Mouse (Mus musculus) heart, postnatal 0 days (tissue): ENCODE measurements around the gene Galnt6.

Experiments
- CTCF ChIP-seq: IDR thresholded peaks from 2 replicates; pipeline ENCODE4 v1.5.1; 2016; ENCODE audit warnings: antibody characterized with exemption, control low read depth, low read depth
- EP300 ChIP-seq: IDR thresholded peaks from 2 replicates; pipeline ENCODE4 v1.6.1; 2016; ENCODE audit warnings: antibody characterized with exemption, low read depth

DNA sequence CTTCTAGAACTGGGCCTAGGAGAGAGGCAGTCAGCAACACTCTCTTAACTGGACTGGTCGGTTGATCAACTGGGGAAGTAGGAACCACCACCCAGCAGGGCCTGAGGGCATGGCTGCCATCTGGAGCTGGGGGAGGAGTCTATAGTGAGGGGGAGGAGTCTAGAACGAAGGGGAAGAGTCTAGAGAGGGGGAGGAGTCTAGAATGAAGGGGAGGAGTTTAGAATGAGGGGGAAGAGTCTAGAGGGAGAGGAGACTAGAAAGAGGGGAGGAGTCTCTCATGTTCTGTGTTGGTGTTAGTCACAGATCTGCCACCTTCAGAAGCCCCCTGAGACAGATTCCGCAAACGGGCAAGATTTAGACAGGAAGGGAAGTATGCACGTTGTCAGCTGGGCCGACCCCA is 29.8 kb downstream of the Galnt6 start:
- TF ChIP-seq EP300, result no peak
- no peak for TF ChIP-seq CTCF
